8 mouse cellular contexts compared by ENCODE assay signal in the genomic region with DNA sequence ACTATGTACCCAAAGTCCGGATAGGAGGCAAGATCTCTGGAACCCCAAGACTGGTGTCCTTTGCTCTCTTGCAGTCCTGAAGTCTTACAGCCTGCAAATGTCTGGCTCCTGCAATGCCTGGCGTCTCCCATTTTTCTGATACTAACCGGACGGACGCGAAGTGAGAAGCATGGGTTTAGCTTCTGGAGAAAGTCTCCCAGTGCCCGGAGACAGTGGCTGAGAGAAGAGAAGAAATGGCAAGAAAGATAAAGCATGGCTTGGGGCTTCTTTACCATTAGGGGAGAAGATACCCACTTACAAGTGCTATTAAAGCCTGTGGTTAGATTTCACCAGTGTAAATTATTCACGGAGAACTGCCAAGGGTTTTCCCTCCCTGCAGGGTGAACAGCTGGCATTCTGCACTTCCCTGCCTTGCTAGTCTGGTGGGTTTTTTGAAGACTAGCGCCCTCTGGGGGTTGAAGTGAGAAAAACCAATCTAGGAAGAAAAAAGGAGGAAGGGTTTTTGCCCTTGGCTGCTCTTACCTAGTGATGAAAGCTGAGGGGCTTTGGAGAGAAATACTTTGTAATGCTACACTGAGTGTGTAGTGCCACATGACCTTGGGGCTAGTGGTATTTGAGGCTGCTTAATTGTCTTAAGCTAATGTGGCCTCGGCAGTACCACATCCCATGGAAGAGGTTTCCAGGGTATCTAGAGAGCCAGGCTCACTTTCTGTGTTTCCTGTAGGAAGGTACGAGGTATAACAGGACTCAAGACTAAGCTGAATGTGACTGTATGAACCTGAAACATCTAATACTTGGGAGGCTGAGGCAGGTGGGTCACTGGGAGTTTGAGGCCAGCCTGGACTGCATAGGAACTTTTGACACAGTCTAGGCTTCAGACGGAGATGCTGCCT. TPM values are rescaled to one million over a fixed set of nuclear protein-coding genes. Genes with fewer than 3 reads are reported as not detected.
A peak's percentile ranks its signal among the peaks of the same experiment; 100 is the strongest.
DNase-seq lines count a peak whose midpoint lies in the region; ATAC-seq lines count a peak whose summit lies in the region.

No protein-coding gene starts in this region.

- peak; percentile 95 for ATAC-seq in hindbrain, embryonic 16.5 days
- ATAC-seq in megakaryocyte, adult 5-6 weeks (ENCODE audit: poor library complexity, severe bottlenecking), result peak; percentile 70
- ATAC-seq in inflammation-experienced regulatory T-cells, adult 6 months, result no peak

- H3K36me3 ChIP-seq in hindbrain, embryonic 16.5 days (ENCODE audit: control insufficient read depth, insufficient read depth, low read length), result no peaks in the 10 kb centered on the region

- no peaks in the 10 kb centered on the region; the same call in 1 of the 2 replicates for H3K27me3 ChIP-seq in hindbrain, embryonic 16.5 days (replicated peaks; ENCODE audit: control insufficient read depth, insufficient read depth, low read length)

- WGBS in hindbrain, embryonic 16.5 days, result 37% methylated on average over 12 of the region's 12 CpGs

- H3K9me3 ChIP-seq in hindbrain, embryonic 16.5 days (ENCODE audit: control insufficient read depth, low read length), result no peaks in the 10 kb centered on the region

- H3K27ac ChIP-seq in hindbrain, embryonic 16.5 days (ENCODE audit: low read depth, low read length), result no peak overlapping the region

- H3K4me1 ChIP-seq in hindbrain, embryonic 16.5 days (ENCODE audit: control insufficient read depth, insufficient read depth, low read depth, low read length), result peaks cover 4% of the 10 kb centered on the region

- H3K4me3 ChIP-seq in hindbrain, embryonic 16.5 days (ENCODE audit: low read length), result peak overlapping the region; percentile 13

- H3K4me2 ChIP-seq in hindbrain, embryonic 16.5 days (ENCODE audit: low read length), result peak overlapping the region; percentile 55

- peak; percentile 78 for DNase-seq in adipocyte (ENCODE audit: low spot score)
- peak; percentile 87 to 89 for DNase-seq in cerebellum, postnatal 14 days
- peak; percentile 74 for DNase-seq in gastrocnemius, adult 18-20 months (ENCODE audit: low spot score)
- DNase-seq in left cerebral cortex, adult 11 months (ENCODE audit: low spot score), result peak; percentile 64
- DNase-seq in right cerebral cortex, adult 2 months (ENCODE audit: low spot score in 2 of 2), result peak; percentile 77 to 81

- H3K9ac ChIP-seq in hindbrain, embryonic 16.5 days (ENCODE audit: low read depth, low read length), result peak overlapping the region; percentile 36

RNA-seq across cellular contexts. Expression of gene Adgrf1, which starts 40.3 kb away (rescaled TPM):
- total RNA-seq in gastrocnemius, adult 18-20 months (2021), result not detected
- not detected in 2 replicates for polyA plus RNA-seq in hindbrain, embryonic 16.5 days (2015; fragmentation: Nextera tagmentation; extraction: Ambion mirVana)
- total RNA-seq in megakaryocyte, adult 5-6 weeks (2015), result 0.09 TPM in 1 of 2 replicates, not detected in the other
- not detected in 2 replicates for total RNA-seq in megakaryocyte, adult 5-6 weeks (2017)
- not detected for polyA plus RNA-seq in inflammation-experienced regulatory T-cells, adult 6 months (2017; shearing (Covaris generic))
